Mouse (Mus musculus) fat pad, adult 2 months (tissue): Measurements from ENCODE around the gene Slc25a21.

Experiments used
- DNase-seq: peaks from one replicate; pipeline ENCODE4 v3.0.0-alpha.2; 2011; ENCODE audit warnings: low read depth, low spot score; ENCODE audit errors: extremely low read depth

The Slc25a21 gene

DNA sequence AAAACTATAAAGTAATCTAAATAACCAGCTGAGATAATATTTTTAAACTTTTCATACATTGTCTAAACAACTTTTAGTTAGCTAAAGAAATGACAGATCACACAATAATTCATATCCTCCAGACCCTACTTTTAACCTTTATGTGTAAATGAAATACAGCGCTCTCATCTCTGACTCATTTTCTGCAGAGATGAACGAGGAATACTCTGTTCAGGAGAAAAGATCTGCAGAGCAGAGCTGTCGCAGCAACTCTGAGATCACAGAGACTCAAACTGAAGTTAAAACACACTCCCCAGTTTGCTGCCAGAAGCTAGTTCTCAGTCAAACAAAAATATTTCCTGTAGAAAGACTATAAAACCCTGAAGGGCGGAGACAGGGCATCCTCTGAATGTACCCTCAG lies 177.5 kb downstream of the Slc25a21 start:
- DNase-seq, result no peak

- no peak for DNase-seq
Observed at GRCm38 (mm10) chr12:57016845-57017244, 180.4 kb downstream of the Slc25a21 start.

DNA sequence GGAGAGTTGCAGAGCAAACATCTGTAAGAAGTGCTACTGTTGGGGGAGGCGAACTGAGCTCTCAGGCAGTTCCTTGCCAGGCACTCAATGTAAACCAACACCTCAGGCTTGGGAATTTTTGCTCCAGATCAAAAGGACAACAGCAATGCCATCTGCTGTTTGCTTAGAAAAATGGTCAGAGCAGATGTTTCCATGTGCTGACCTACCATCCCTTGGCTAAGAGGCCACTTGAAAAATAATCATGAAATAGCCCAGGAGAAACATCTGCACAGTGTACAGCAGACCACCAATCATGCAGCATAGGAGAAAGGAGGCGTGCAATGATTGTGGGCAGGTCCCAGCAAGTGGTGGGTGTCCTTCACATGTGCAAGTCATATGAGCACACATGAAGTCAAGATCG lies 180.9 kb downstream of the Slc25a21 start:
- DNase-seq, result no peak

DNA sequence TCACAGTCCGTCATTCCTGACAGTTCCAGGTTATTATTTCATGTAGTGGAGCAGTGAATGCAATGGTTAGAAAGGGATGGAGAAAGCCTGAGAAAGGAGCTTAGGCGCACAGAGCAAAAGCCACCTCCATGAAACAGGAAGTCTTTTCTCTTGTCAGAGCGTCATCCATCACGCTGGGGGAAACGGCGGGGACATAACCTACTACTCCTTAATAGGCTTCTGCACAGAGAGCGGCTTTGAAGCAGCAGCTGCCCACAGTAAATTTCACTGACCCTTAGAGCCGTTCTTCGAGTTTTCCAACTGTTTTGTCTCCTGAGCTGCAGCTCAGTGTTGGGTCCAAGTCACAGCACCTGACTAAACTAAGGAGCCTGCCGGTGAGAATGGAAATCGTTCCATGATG lies 188.3 kb downstream of the Slc25a21 start:
- DNase-seq, result no peak

- no peak for DNase-seq
Observed at GRCm38 (mm10) chr12:56986049-56986448, 211.2 kb downstream of the Slc25a21 start.

- DNase-seq, result no peak
Observed at GRCm38 (mm10) chr12:56982066-56982626, 215.1 kb downstream of the Slc25a21 start.

- DNase-seq, result no peak
Observed at GRCm38 (mm10) chr12:56975256-56975655, 222.0 kb downstream of the Slc25a21 start.

DNA sequence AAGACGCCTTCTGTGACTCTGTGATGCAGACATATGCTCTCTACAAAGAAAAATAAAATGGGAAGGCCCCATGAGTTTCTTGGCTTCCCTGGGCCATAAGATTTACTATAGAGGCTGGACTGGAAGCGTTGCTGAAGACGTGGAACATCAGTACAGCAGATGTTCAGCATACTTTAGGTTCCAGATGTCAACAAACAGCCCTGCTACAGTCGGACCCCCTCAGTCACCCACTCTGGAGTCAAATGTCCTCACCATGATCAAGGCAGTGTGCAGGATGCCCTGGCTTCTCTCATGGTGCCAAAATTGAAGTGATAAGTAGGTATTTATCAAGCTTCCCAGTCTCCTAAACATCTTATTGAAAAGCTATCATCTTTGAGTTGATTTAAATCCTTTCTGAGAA lies 234.0 kb downstream of the Slc25a21 start:
- DNase-seq, result no peak

DNA sequence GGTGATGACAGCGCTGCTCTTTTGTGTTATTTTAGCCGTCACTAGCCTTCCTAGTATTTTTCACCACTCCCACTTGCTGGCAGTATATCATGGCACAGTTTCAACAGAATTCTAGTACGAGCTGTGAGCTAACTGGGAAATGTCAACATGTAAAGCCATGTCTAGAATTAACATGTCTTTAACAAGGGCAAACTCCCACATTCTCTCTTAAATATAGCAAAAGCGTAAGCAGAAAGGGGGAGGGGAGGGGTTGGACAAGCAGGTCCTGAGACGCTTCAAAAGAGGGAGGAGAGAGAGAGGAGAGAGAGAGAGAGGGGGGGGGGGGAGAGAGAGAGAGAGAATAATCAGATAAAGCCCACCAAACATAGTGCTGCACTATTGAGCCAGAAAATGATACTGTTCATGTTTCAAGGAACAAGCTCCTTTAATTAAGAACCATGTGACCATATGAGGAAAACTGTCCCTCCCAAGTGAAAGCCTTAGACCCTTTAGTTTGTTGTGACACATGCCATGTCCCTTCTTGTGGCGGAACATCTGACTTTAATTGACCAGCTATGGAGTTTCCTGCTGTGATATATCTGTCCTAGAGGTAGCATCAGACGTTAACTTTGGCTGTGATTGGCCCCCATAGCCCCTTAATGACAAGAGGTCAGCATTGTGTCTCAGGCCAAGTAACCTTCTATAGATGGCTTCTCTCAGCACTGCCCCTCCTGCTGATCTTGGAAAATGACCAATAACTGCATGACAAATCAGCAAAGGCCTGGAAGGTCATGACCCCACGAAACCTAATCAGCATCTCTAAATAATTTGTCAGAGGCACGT lies 237.8 kb downstream of the Slc25a21 start:
- DNase-seq, result no peak

DNA sequence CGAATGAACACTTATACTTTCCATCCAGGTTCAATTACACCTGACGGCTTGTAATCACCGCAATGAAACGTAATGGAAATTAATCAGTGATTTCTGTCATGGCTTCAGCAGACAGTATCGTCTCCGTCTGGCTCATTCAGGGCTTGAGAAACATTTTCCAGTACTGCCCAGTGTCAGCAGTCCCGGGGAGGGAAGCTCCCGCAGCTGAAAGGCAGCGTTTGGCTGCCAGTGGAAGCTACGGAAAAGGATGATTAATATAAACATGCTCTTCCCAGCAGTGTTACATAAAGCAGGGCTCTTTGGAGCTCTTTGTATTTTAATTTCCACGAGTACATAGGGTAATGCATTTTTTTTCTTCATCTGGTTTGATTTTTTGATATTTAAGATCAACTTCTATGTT lies 239.0 kb downstream of the Slc25a21 start:
- no peak for DNase-seq

GRCm38 (mm10) chr12:56951749-56952657 lies 245.3 kb downstream of the Slc25a21 start:
- no peak for DNase-seq

DNA sequence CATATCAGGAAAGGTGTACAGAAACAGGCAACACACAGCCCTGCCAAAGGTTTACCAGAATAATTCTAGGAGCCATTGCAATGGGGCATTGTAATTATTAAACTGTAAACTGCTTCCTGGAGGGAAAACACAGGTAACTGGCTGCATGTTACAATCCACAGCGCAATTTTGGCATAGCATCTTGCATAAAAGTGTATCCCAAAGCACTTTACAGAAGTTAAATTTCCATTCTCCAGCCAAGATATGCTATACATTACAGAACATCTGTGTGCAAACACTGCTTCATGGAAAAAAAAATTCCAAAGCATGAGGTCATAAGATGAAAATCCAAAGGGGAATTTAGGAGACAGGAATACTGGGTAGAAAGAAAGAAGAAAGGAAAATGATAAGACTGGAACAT lies 253.0 kb downstream of the Slc25a21 start:
- no peak for DNase-seq

DNA sequence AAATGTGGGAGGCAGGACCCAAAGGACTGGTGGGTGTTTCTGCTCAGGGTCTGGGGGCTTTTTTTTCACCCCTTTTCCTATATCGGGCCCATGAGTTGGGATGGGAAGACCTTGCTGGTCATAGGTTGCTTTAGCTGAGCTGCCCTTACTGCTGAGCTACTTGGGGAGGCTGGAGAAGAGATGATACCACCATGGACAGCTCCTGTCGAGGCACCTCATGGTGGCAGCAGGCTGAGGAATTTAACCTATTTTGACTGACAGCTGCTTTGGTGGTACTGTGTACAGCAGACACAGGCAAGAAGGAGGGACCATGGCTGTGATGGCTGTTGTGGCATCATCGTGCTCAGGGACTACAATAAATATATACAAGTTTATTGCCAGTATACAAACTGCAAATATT lies 256.4 kb downstream of the Slc25a21 start:
- no peak for DNase-seq

DNA sequence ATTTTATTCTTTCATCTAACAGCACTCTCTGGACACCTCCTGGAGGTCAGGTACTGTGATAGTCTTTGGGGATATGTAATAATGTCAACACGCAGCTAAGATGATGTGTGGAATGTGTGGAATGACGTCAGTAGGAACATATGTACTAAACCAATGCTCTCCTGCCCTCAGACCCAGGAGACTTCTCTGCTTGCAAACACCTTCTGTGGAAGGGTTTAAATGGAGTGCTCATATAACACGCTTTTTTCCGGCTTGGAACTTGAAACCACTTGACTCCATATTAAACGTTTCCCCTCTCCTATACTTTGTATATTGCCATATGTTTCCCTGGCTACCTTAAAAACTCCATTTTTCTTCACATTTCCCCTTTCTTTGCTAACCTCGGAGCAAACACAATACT lies 279.1 kb downstream of the Slc25a21 start:
- no peak for DNase-seq

DNA sequence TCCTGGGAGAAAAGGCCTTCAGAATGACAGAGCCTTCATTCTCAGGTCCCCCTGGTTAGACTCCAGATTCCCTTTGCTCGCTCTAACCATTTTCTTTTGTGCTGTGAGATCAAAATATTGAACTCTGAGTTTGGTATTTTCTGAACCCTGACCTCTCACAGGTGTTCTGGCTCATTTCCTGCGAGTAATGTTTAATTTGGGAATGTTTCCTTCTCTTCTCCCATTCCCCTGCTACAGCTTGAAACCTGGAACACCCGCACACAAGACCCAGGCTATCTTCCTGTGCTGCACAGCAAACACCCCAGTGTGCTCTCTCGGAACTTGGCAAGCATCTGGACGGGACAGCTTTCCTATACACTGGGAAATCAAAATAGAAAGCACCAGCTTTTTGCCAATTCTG lies 290.8 kb downstream of the Slc25a21 start:
- DNase-seq, result no peak

- no peak for DNase-seq
Observed at GRCm38 (mm10) chr12:56905652-56906305, 291.5 kb downstream of the Slc25a21 start.

- no peak for DNase-seq
Observed at GRCm38 (mm10) chr12:56905222-56905621, 292.1 kb downstream of the Slc25a21 start.

DNA sequence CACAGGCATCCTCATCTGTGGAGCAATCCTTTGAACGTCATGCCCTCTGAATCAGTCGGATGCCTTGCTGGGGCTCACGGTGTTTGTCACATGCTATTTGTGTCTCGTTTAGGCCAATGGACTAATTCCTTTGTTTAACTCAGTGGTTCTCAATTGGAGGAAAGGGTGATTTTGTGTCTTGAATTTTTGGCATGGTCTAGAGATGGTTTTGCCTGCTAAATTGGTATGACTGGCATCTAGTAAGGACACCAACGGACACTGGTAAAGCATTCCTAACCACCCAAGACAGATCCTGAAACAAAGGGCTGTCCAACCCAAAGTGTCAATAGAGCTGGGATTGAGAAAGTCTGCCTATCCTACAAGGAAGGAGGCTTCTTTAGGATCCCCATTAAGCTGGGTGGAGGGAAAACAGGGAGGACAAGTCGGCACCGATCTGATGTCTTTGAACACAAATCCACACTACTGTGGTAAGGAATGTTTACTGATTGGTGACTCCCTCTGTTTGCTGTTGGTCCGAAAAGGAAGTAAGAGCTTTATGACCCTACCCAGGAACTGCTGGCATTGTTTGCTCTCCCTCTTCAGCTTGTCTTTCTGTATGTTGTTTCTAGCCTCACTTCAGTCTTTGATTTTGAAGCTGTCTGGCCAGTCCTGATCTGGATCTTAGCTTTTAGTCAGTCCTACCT lies 294.4 kb downstream of the Slc25a21 start:
- DNase-seq, result no peak

GRCm38 (mm10) chr12:56897976-56898375 lies 299.3 kb downstream of the Slc25a21 start:
- DNase-seq, result no peak

- no peak for DNase-seq
Observed at GRCm38 (mm10) chr12:56897221-56897937, 299.9 kb downstream of the Slc25a21 start.
